Mouse (Mus musculus) liver, embryonic 14.5 days (tissue): ENCODE measurements around the gene Bmp6. TPM values are rescaled to one million over a fixed set of nuclear protein-coding genes. Genes with fewer than 3 reads are reported as not detected.
A peak's percentile ranks its signal among the peaks of the same experiment; 100 is the strongest.

Source experiments
- ATAC-seq: fragments of 200-750 bp; cut with Nextera tagmentation; 2 replicates; pipeline ENCODE4 v1.8.0; 2017; ENCODE audit warnings: moderate number of reproducible peaks, mild to moderate bottlenecking, moderate library complexity; ENCODE audit not compliant: insufficient read depth
- DNase-seq, 3 experiments: peaks; one replicate each; pipeline ENCODE4 v3.0.0-alpha.2; 2012 to 2013; ENCODE audit warnings: low read depth in 3 of 3, low spot score in 3 of 3
- H3K27ac ChIP-seq: fragments of 300-500 bp; sonication (generic); 2 replicates; pipeline ENCODE4 v1.5.1; 2014; ENCODE audit warnings: moderate library complexity, mild to moderate bottlenecking, control low read depth, inconsistent platforms
- H3K27me3 ChIP-seq: fragments of 300-500 bp; sonication (generic); 2 replicates; pipeline ENCODE4 v1.6.1; 2014; ENCODE audit warnings: mild to moderate bottlenecking, low read length, moderate library complexity; ENCODE audit not compliant: control insufficient read depth, insufficient read depth
- H3K36me3 ChIP-seq: fragments of 300-500 bp; sonication (generic); replicated peaks from 2 replicates; pipeline ENCODE4 v1.6.1; 2014; ENCODE audit warnings: low read depth; ENCODE audit not compliant: control insufficient read depth, insufficient read depth
- H3K4me1 ChIP-seq, 2 experiments: fragments of 200-500 bp in 1 of 2; fragments of 300-500 bp in 1 of 2; sonication (generic) in 1 of 2; replicated peaks; 2 replicates each; pipeline ENCODE4 v1.6.1; 2012 to 2014; ENCODE audit warnings: antibody characterized with exemption in 1 of 2, inconsistent platforms in 1 of 2, low read length in 1 of 2; ENCODE audit not compliant: control insufficient read depth in 2 of 2, insufficient read depth in 2 of 2
- H3K4me2 ChIP-seq: fragments of 300-500 bp; sonication (generic); 2 replicates; pipeline ENCODE4 v1.6.1; 2014; ENCODE audit warnings: low read depth, mild to moderate bottlenecking, control low read depth, moderate library complexity
- H3K4me3 ChIP-seq, 2 experiments: fragments of 200-500 bp in 1 of 2; fragments of 300-500 bp in 1 of 2; sonication (generic) in 1 of 2; 2 replicates each; pipeline ENCODE4 v1.5.1; 2012 to 2014; ENCODE audit warnings: low read depth in 2 of 2, low read length in 2 of 2, mild to moderate bottlenecking in 2 of 2, control low read depth in 1 of 2, inconsistent platforms in 1 of 2, moderate library complexity in 1 of 2; ENCODE audit not compliant: insufficient read depth in 1 of 2
- H3K9ac ChIP-seq: fragments of 300-500 bp; sonication (generic); replicated peaks from 2 replicates; pipeline ENCODE4 v1.6.1; 2014; ENCODE audit warnings: mild to moderate bottlenecking, control low read depth, moderate library complexity
- H3K9me3 ChIP-seq: fragments of 300-500 bp; sonication (generic); 2 replicates; pipeline ENCODE4 v1.6.1; 2016; ENCODE audit warnings: low read length, mixed read lengths; ENCODE audit not compliant: control insufficient read depth
- CTCF ChIP-seq: IDR thresholded peaks from 2 replicates; pipeline ENCODE4 v1.5.1; 2016; ENCODE audit warnings: antibody characterized with exemption, low read depth, control low read depth
- EP300 ChIP-seq: IDR thresholded peaks from 2 replicates; pipeline ENCODE4 v1.6.1; 2016; ENCODE audit warnings: antibody characterized with exemption, low read depth
- WGBS: fragments of 180-500 bp; shearing (Covaris S2); extraction: QIAGEN DNeasy Blood & Tissue Kit; methylation state at CpG from one replicate; pipeline ENCODE4 v1.1.7; 2014; ENCODE audit not compliant: insufficient replicate concordance; 5-methylcytosine and 5-hydroxymethylcytosine counted together
- polyA plus RNA-seq, 2 experiments: library from polyadenylated mRNA; depleted of rRNA in 1 of 2; stranded (reverse) in 1 of 2; unstranded in 1 of 2; fragments of >200 nt; fragmentation: Nextera tagmentation in 1 of 2; extraction: Ambion mirVana in 1 of 2; gene quantifications; 2 replicates each; pipeline versions ENCODE4 v1.2.1 to v1.2.3; 2012 to 2014

Bmp6 gene
- polyA plus RNA-seq, 2 experiments, result 0.19 to 0.39 TPM

- Histone ChIP-seq H3K4me1 (no peaks in the 10 kb centered on the region), H3K9ac (no peak overlapping the region), H3K9me3 (no peaks in the 10 kb centered on the region), H3K4me2 (no peak overlapping the region), H3K36me3 (no peaks in the 10 kb centered on the region), H3K27ac (no peak overlapping the region), H3K4me3 (no peak overlapping the region), H3K27me3 (peaks cover 37% of the 10 kb centered on the region)
- ATAC-seq, result no peak
- whole genome bisulfite sequencing, result 18% methylated on average over 7 of the region's 7 CpGs
- no peak for DNase-seq
- TF ChIP-seq CTCF (peak; percentile 53), EP300 (no peak)
Observed at GRCm38 (mm10) chr13:38342598-38342997, 2.3 kb upstream of the Bmp6 start.

- Histone ChIP-seq H3K9ac (no peak overlapping the region), H3K36me3 (no peaks in the 10 kb centered on the region), H3K4me3 (no peak overlapping the region), H3K4me2 (no peak overlapping the region), H3K27ac (no peak overlapping the region), H3K4me1 (no peaks in the 10 kb centered on the region), H3K27me3 (peaks cover 41% of the 10 kb centered on the region), H3K9me3 (no peaks in the 10 kb centered on the region)
- DNase-seq, result no peak
- WGBS, result 34% methylated on average over 2 of the region's 2 CpGs
- ATAC-seq, result no peak
- no peak for TF ChIP-seq EP300
- TF ChIP-seq CTCF, result no peak; the same call in 1 of the 2 replicates
Observed at GRCm38 (mm10) chr13:38343202-38343601, 1.7 kb upstream of the Bmp6 start.

GRCm38 (mm10) chr13:38345431-38345820 is 519 bp downstream of the Bmp6 start:
- no peak for DNase-seq
- no peaks in the 10 kb centered on the region for H3K9me3 ChIP-seq
- H3K4me3 ChIP-seq, result peak overlapping the region; percentile 11 to 36; a peak in 2 of 4 replicates
- no peak overlapping the region for H3K9ac ChIP-seq
- no peaks in the 10 kb centered on the region for H3K36me3 ChIP-seq
- no peaks in the 10 kb centered on the region for H3K4me1 ChIP-seq
- no peak for ATAC-seq
- WGBS, result 2% methylated on average over 32 of the region's 32 CpGs
- H3K4me2 ChIP-seq, result peak overlapping the region; percentile 50
- peaks cover 41% of the 10 kb centered on the region for H3K27me3 ChIP-seq
- no peak overlapping the region for H3K27ac ChIP-seq
- TF ChIP-seq EP300 (no peak), CTCF (no peak)

GRCm38 (mm10) chr13:38346096-38346915 is 1.4 kb downstream of the Bmp6 start:
- Histone ChIP-seq H3K4me2 (peak overlapping the region; percentile 50; the same call in 1 of the 2 replicates), H3K4me3 (peak overlapping the region in 1 of 2 experiments; percentile 36; a peak in 2 of 4 replicates), H3K27me3 (peaks cover 41% of the 10 kb centered on the region), H3K9ac (no peak overlapping the region), H3K9me3 (no peaks in the 10 kb centered on the region), H3K4me1 (no peaks in the 10 kb centered on the region), H3K27ac (no peak overlapping the region), H3K36me3 (no peaks in the 10 kb centered on the region)
- ATAC-seq (no peak), DNase-seq (no peak)
- no peak for TF ChIP-seq EP300
- TF ChIP-seq CTCF, result no peak
- 2% methylated on average over 63 of the region's 63 CpGs for WGBS

- peaks cover 0 to 3% of the 10 kb centered on the region in 2 experiments; a peak in 1 of 4 replicates for H3K4me1 ChIP-seq
- H3K27ac ChIP-seq, result no peak overlapping the region
- H3K27me3 ChIP-seq, result peaks cover 41% of the 10 kb centered on the region
- H3K9ac ChIP-seq, result no peak overlapping the region
- H3K36me3 ChIP-seq, result no peaks in the 10 kb centered on the region
- H3K9me3 ChIP-seq, result no peaks in the 10 kb centered on the region
- DNase-seq, result no peak
- no peak overlapping the region; a peak in 1 of 4 replicates for H3K4me3 ChIP-seq
- 8% methylated on average over 19 of the region's 19 CpGs for WGBS
- TF ChIP-seq CTCF, result no peak
- no peak for TF ChIP-seq EP300
- no peak overlapping the region; the same call in 1 of the 2 replicates for H3K4me2 ChIP-seq
- ATAC-seq, result no peak
Observed at GRCm38 (mm10) chr13:38347021-38347774, 2.3 kb downstream of the Bmp6 start.
